Mouse (Mus musculus): ENCODE data around the gene Rnf152.

DNA sequence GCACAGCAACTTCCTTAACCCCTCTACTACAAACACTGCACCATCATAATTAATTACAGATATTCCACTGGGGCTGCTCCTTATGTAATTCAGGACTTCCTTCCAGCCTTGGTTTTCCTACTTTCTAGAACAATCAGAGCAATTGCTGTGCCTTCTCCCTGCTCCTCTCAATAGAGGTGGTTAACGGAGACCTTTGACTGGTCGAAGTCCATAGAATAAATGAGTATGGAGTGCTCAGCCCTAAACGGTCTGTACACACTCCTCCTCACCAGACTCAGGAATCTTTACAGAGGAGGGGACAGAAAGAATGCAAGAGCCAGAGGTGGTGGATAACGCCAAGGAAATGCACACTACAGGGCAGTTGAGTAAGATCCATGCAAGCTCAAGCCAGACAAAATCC, 19.1 kb downstream of the Rnf152 start:
- TF ChIP-seq CTCF (IDR thresholded peaks at IDR 0.05; ENCODE audit: control insufficient read depth, insufficient read depth, insufficient read length) (no peak), MAX (IDR thresholded peaks at IDR 0.05) (no peak), MYOD1 (IDR thresholded peaks at IDR 0.05; ENCODE audit: control insufficient read depth, insufficient read length, low read depth) (no peak), CEBPB (IDR thresholded peaks at IDR 0.05; ENCODE audit: low read depth) (no peak), USF1 (IDR thresholded peaks at IDR 0.05; ENCODE audit: low read depth) (no peak)

All from C2C12 (cell line).